Mouse (Mus musculus) liver, embryonic 14.5 days (tissue): ENCODE measurements around the gene Phex.

Source experiments
- CTCF ChIP-seq: IDR thresholded peaks from 2 replicates; pipeline ENCODE4 v1.5.1; 2016; ENCODE audit warnings: antibody characterized with exemption, low read depth, control low read depth
- EP300 ChIP-seq: IDR thresholded peaks from 2 replicates; pipeline ENCODE4 v1.6.1; 2016; ENCODE audit warnings: antibody characterized with exemption, low read depth

GRCm38 (mm10) chrX:157292411-157292810 is 122.7 kb downstream of the Phex start:
- TF ChIP-seq CTCF (no peak), EP300 (no peak)
